Mouse (Mus musculus): ENCODE results near the gene Smg9.

Smg9 gene

GRCm38 (mm10) chr7:24399256-24400081 is at the start of gene Smg9:
Gene Smg9 (plus strand): TSS chr7:24399619.
- peak; percentile 98 for DNase-seq (ENCODE audit: low spot score)

- no peak for DNase-seq (ENCODE audit: low spot score)
These were observed 43.8 kb upstream of the Smg9 start for GRCm38 (mm10) chr7:24355646-24356045.

GRCm38 (mm10) chr7:24356081-24356480 is 43.3 kb upstream of the Smg9 start:
- no peak for DNase-seq (ENCODE audit: low spot score)

- DNase-seq (ENCODE audit: low spot score), result no peak
These were observed 41.5 kb upstream of the Smg9 start for GRCm38 (mm10) chr7:24357899-24358298.

GRCm38 (mm10) chr7:24359269-24359668 is 40.1 kb upstream of the Smg9 start:
- peak; percentile 52 for DNase-seq (ENCODE audit: low spot score)

GRCm38 (mm10) chr7:24361001-24361400 is 38.4 kb upstream of the Smg9 start:
- no peak for DNase-seq (ENCODE audit: low spot score)

GRCm38 (mm10) chr7:24363228-24363627 is 36.2 kb upstream of the Smg9 start:
- peak; percentile 25 for DNase-seq (ENCODE audit: low spot score)

- peak; percentile 89 for DNase-seq (ENCODE audit: low spot score)
These were observed 34.6 kb upstream of the Smg9 start for GRCm38 (mm10) chr7:24364827-24365226.

GRCm38 (mm10) chr7:24365258-24366014 is 34.0 kb upstream of the Smg9 start:
- no peak for DNase-seq (ENCODE audit: low spot score)

GRCm38 (mm10) chr7:24366716-24367632 is 32.4 kb upstream of the Smg9 start:
- DNase-seq (ENCODE audit: low spot score), result no peak

- no peak for DNase-seq (ENCODE audit: low spot score)
These were observed 31.2 kb upstream of the Smg9 start for GRCm38 (mm10) chr7:24368226-24368625.

- DNase-seq (ENCODE audit: low spot score), result no peak
These were observed 30.5 kb upstream of the Smg9 start for GRCm38 (mm10) chr7:24368946-24369345.

- DNase-seq (ENCODE audit: low spot score), result no peak
These were observed 29.5 kb upstream of the Smg9 start, which contains the start of gene Kcnn4 for GRCm38 (mm10) chr7:24369731-24370541. Gene Kcnn4 (plus strand): TSS chr7:24370263.

- no peak for DNase-seq (ENCODE audit: low spot score)
These were observed 28.2 kb upstream of the Smg9 start for GRCm38 (mm10) chr7:24371012-24371808.

- no peak for DNase-seq (ENCODE audit: low spot score)
These were observed 27.6 kb upstream of the Smg9 start for GRCm38 (mm10) chr7:24371809-24372145.

GRCm38 (mm10) chr7:24372300-24372699 is 27.1 kb upstream of the Smg9 start:
- DNase-seq (ENCODE audit: low spot score), result no peak

GRCm38 (mm10) chr7:24372786-24373185 is 26.6 kb upstream of the Smg9 start:
- DNase-seq (ENCODE audit: low spot score), result no peak

GRCm38 (mm10) chr7:24373538-24374379 is 25.7 kb upstream of the Smg9 start:
- DNase-seq (ENCODE audit: low spot score), result no peak

- DNase-seq (ENCODE audit: low spot score), result no peak
These were observed 23.0 kb upstream of the Smg9 start for GRCm38 (mm10) chr7:24376456-24376855.

Measured in adipocyte (in vitro differentiated cells).